Mouse (Mus musculus) heart, embryonic 16.5 days (tissue): Measurements from ENCODE around the gene Dap3. TPM values are rescaled to one million over a fixed set of nuclear protein-coding genes. Genes with fewer than 3 reads are reported as not detected.
"Not testable (repeated sequence)": the region's sequence is repeated elsewhere in the genome, so short reads cannot be mapped to it uniquely, and the experiment has no call there.

ENCODE experiments used
- ATAC-seq: fragments of 200-750 bp; cut with Nextera tagmentation; replicated peaks from 2 replicates; pipeline ENCODE4 v1.8.0; 2017; ENCODE audit warnings: moderate number of reproducible peaks; ENCODE audit not compliant: insufficient read depth, low FRiP score; ENCODE audit errors: extremely low read depth
- H3K27ac ChIP-seq: fragments of 300-500 bp; sonication (generic); 2 replicates; pipeline ENCODE4 v1.5.1; 2014; ENCODE audit warnings: mild to moderate bottlenecking, low read length, control low read depth, moderate library complexity
- H3K27me3 ChIP-seq: fragments of 300-500 bp; sonication (generic); 2 replicates; pipeline ENCODE4 v1.6.1; 2014; ENCODE audit warnings: low read length, mixed read lengths; ENCODE audit not compliant: control insufficient read depth, insufficient read depth
- H3K36me3 ChIP-seq: fragments of 300-500 bp; sonication (generic); 2 replicates; pipeline ENCODE4 v1.6.1; 2014; ENCODE audit not compliant: control insufficient read depth, insufficient read depth
- H3K4me1 ChIP-seq: fragments of 300-500 bp; sonication (generic); 2 replicates; pipeline ENCODE4 v1.6.1; 2014; ENCODE audit warnings: low read length, mixed read lengths; ENCODE audit not compliant: control insufficient read depth, insufficient read depth
- H3K4me2 ChIP-seq: fragments of 300-500 bp; sonication (generic); 2 replicates; pipeline ENCODE4 v1.6.1; 2014; ENCODE audit warnings: low read depth, mild to moderate bottlenecking, control low read depth, low read length
- H3K4me3 ChIP-seq: fragments of 300-500 bp; sonication (generic); 2 replicates; pipeline ENCODE4 v1.5.1; 2014; ENCODE audit warnings: mild to moderate bottlenecking, control low read depth, low read length
- H3K9ac ChIP-seq: fragments of 300-500 bp; sonication (generic); 2 replicates; pipeline ENCODE4 v1.6.1; 2014; ENCODE audit warnings: low read length, control low read depth
- H3K9me3 ChIP-seq: fragments of 300-500 bp; sonication (generic); replicated peaks from 2 replicates; pipeline ENCODE4 v1.6.1; 2016; ENCODE audit warnings: low read length; ENCODE audit not compliant: control insufficient read depth
- WGBS: fragments of 180-500 bp; shearing (Covaris S2); extraction: QIAGEN DNeasy Blood & Tissue Kit; methylation state at CpG from one replicate; pipeline ENCODE4 v1.1.7; 2014; 5-methylcytosine and 5-hydroxymethylcytosine counted together
- polyA plus RNA-seq: library from polyadenylated mRNA; unstranded; fragments of >200 nt; fragmentation: Nextera tagmentation; extraction: Ambion mirVana; gene quantifications from 2 replicates; pipeline ENCODE4 v1.2.1, GENCODE M21; 2015

Gene Dap3
- 145 and 148 TPM in 2 replicates for polyA plus RNA-seq

GRCm38 (mm10) chr3:88950576-88951326, at the start of gene Dap3, which contains the start of gene Ash1l:
Gene Dap3, minus strand, starts transcription at chr3:88951181.
Gene Ash1l, plus strand, starts transcription at chr3:88950622.
- Histone ChIP-seq H3K9ac (peak within 1 kb of the TSS; percentile 99), H3K27ac (peak within 1 kb of the TSS; percentile 100), H3K4me1 (peaks cover 16% of the 10 kb centered on the region), H3K4me2 (peak within 1 kb of the TSS; percentile 80), H3K27me3 (no peaks in the 10 kb centered on the region), H3K36me3 (no peaks in the 10 kb centered on the region), H3K4me3 (peak within 1 kb of the TSS; percentile 98), H3K9me3 (no peaks in the 10 kb centered on the region)
- WGBS = under 1% methylated on average over 37 of the region's 64 CpGs
- peak; percentile 67 for ATAC-seq

GRCm38 (mm10) chr3:88992793-88993192, 41.8 kb upstream of the Dap3 start:
- no peak overlapping the region for H3K4me3 ChIP-seq
- peaks cover 14% of the 10 kb centered on the region for H3K4me1 ChIP-seq
- ATAC-seq = no peak
- H3K36me3 ChIP-seq = no peaks in the 10 kb centered on the region
- H3K27ac ChIP-seq = peak overlapping the region; percentile 82
- H3K9ac ChIP-seq = no peak overlapping the region
- no peak overlapping the region; the same call in 1 of the 2 replicates for H3K4me2 ChIP-seq
- WGBS = 51% methylated on average over 2 of the region's 2 CpGs
- H3K27me3 ChIP-seq = no peaks in the 10 kb centered on the region
- H3K9me3 ChIP-seq = no peaks in the 10 kb centered on the region

- WGBS = 77% methylated on average over 4 of the region's 4 CpGs
- ATAC-seq = no peak
- no peaks in the 10 kb centered on the region for H3K27me3 ChIP-seq
- H3K9ac ChIP-seq = no peak overlapping the region
- no peak overlapping the region for H3K4me2 ChIP-seq
- H3K9me3 ChIP-seq = no peaks in the 10 kb centered on the region
- H3K4me3 ChIP-seq = no peak overlapping the region
- no peaks in the 10 kb centered on the region for H3K4me1 ChIP-seq
- peaks cover 38% of the 10 kb centered on the region for H3K36me3 ChIP-seq
- H3K27ac ChIP-seq = no peak overlapping the region
Measured at GRCm38 (mm10) chr3:88983921-88984381, 33.0 kb upstream of the Dap3 start.

GRCm38 (mm10) chr3:88981206-88982010, 30.4 kb upstream of the Dap3 start:
- WGBS = 93% methylated on average over 8 of the region's 8 CpGs
- Histone ChIP-seq H3K9ac (no peak overlapping the region), H3K27ac (no peak overlapping the region), H3K4me3 (no peak overlapping the region), H3K9me3 (no peaks in the 10 kb centered on the region), H3K4me1 (no peaks in the 10 kb centered on the region), H3K4me2 (no peak overlapping the region), H3K27me3 (no peaks in the 10 kb centered on the region), H3K36me3 (peaks cover 38% of the 10 kb centered on the region)
- ATAC-seq = no peak

GRCm38 (mm10) chr3:88975012-88975411, 24.0 kb upstream of the Dap3 start:
- H3K9ac ChIP-seq = no peak overlapping the region
- H3K4me1 ChIP-seq = no peaks in the 10 kb centered on the region
- H3K4me3 ChIP-seq = no peak overlapping the region
- H3K27me3 ChIP-seq = no peaks in the 10 kb centered on the region
- no peaks in the 10 kb centered on the region; the same call in 1 of the 2 replicates for H3K36me3 ChIP-seq
- no peak overlapping the region for H3K27ac ChIP-seq
- no peak overlapping the region for H3K4me2 ChIP-seq
- no peak for ATAC-seq
- H3K9me3 ChIP-seq = no peaks in the 10 kb centered on the region
- 63% methylated on average over 2 of the region's 2 CpGs for WGBS

GRCm38 (mm10) chr3:88963211-88963610, 12.2 kb upstream of the Dap3 start:
- H3K4me2 ChIP-seq, H3K4me3 ChIP-seq, H3K9me3 ChIP-seq, H3K9ac ChIP-seq, H3K4me1 ChIP-seq, H3K36me3 ChIP-seq, H3K27ac ChIP-seq, ATAC-seq, H3K27me3 ChIP-seq: not testable (repeated sequence)

- ATAC-seq = no peak
- no peak overlapping the region for H3K4me2 ChIP-seq
- no peak overlapping the region for H3K4me3 ChIP-seq
- no peaks in the 10 kb centered on the region for H3K27me3 ChIP-seq
- H3K9ac ChIP-seq = no peak overlapping the region
- H3K9me3 ChIP-seq = no peaks in the 10 kb centered on the region
- H3K27ac ChIP-seq = no peak overlapping the region
- peaks cover 25% of the 10 kb centered on the region for H3K4me1 ChIP-seq
- H3K36me3 ChIP-seq = no peaks in the 10 kb centered on the region
Measured at GRCm38 (mm10) chr3:88953736-88954135, 2.8 kb upstream of the Dap3 start.

- no peak overlapping the region for H3K27ac ChIP-seq
- ATAC-seq = no peak
- no peak overlapping the region for H3K9ac ChIP-seq
- no peaks in the 10 kb centered on the region for H3K9me3 ChIP-seq
- WGBS = 83% methylated on average over 4 of the region's 4 CpGs
- no peak overlapping the region for H3K4me2 ChIP-seq
- no peak overlapping the region for H3K4me3 ChIP-seq
- H3K36me3 ChIP-seq = no peaks in the 10 kb centered on the region
- H3K4me1 ChIP-seq = peaks cover 27% of the 10 kb centered on the region
- no peaks in the 10 kb centered on the region for H3K27me3 ChIP-seq
Measured at GRCm38 (mm10) chr3:88953246-88953645, 2.3 kb upstream of the Dap3 start.

GRCm38 (mm10) chr3:88951327-88951800, 383 bp upstream of the Dap3 start:
- peak overlapping the region; percentile 79 for H3K4me2 ChIP-seq
- ATAC-seq = no peak
- H3K9me3 ChIP-seq = no peaks in the 10 kb centered on the region
- 2% methylated on average over 5 of the region's 5 CpGs for WGBS
- H3K4me1 ChIP-seq = peaks cover 20% of the 10 kb centered on the region
- H3K27me3 ChIP-seq = no peaks in the 10 kb centered on the region
- H3K27ac ChIP-seq = peak overlapping the region; percentile 100
- H3K9ac ChIP-seq = peak overlapping the region; percentile 99
- peak overlapping the region; percentile 98 for H3K4me3 ChIP-seq
- no peaks in the 10 kb centered on the region for H3K36me3 ChIP-seq
